Mouse (Mus musculus) lung, adult 2 months (tissue): ENCODE results near the gene Pus7. TPM values are rescaled to one million over a fixed set of nuclear protein-coding genes. Genes with fewer than 3 reads are reported as not detected.

Experiments used
- DNase-seq: peaks from one replicate; pipeline ENCODE4 v3.0.0; 2022
- H3K4me1 ChIP-seq: fragments of 200-500 bp; 2 replicates; pipeline ENCODE4 v1.6.1; 2011; ENCODE audit warnings: low read length; ENCODE audit not compliant: control insufficient read depth, insufficient read depth
- H3K4me3 ChIP-seq: fragments of 200-500 bp; replicated peaks from 2 replicates; pipeline ENCODE3; 2011; ENCODE audit warnings: low read depth, mild to moderate bottlenecking, control low read depth, low read length; ENCODE audit errors: extremely low read depth
- CTCF ChIP-seq: fragments of 200-500 bp; IDR thresholded peaks from 2 replicates; pipeline ENCODE4 v1.5.1; 2011; ENCODE audit warnings: mild to moderate bottlenecking, low read length, control low read depth; ENCODE audit not compliant: insufficient read depth
- POLR2A ChIP-seq: fragments of 200-500 bp; IDR thresholded peaks from 2 replicates; pipeline ENCODE4 v1.6.1; 2011; ENCODE audit warnings: low read depth, mild to moderate bottlenecking, control low read depth, low read length, borderline replicate concordance; ENCODE audit errors: extremely low read depth
- WGBS: fragments of 180-500 bp; shearing (Covaris S2); methylation state at CpG from one replicate; pipeline ENCODE4 v1.1.7; 2018; 5-methylcytosine and 5-hydroxymethylcytosine counted together
- polyA plus RNA-seq: library from polyadenylated mRNA; depleted of rRNA; stranded (reverse); fragments of >200 nt; gene quantifications from 2 replicates; pipeline ENCODE4 v1.2.3, GENCODE M21; 2012; rRNA removed

Gene Pus7
- polyA plus RNA-seq = 2.3 and 3.1 TPM in 2 replicates

GRCm38 (mm10) chr5:23782931-23783877 is at the start of gene Pus7:
Gene Pus7, minus strand, starts transcription at chr5:23783711.
- TF ChIP-seq POLR2A = peak; percentile 27; the same call in 1 of the 2 replicates
- TF ChIP-seq CTCF = no peak
- Histone ChIP-seq H3K4me3 (peak within 1 kb of the TSS; percentile 63), H3K4me1 (no peaks in the 10 kb centered on the region)
- WGBS = under 1% methylated on average over 85 of the region's 86 CpGs
- DNase-seq = peak; percentile 75

- Histone ChIP-seq H3K4me3 (no peak overlapping the region), H3K4me1 (no peaks in the 10 kb centered on the region)
- no peak for DNase-seq
- TF ChIP-seq CTCF (no peak), POLR2A (no peak)
- WGBS = 35% methylated on average over 58 of the region's 58 CpGs
Observed at GRCm38 (mm10) chr5:23830897-23831752, 47.6 kb upstream of the Pus7 start.

DNA sequence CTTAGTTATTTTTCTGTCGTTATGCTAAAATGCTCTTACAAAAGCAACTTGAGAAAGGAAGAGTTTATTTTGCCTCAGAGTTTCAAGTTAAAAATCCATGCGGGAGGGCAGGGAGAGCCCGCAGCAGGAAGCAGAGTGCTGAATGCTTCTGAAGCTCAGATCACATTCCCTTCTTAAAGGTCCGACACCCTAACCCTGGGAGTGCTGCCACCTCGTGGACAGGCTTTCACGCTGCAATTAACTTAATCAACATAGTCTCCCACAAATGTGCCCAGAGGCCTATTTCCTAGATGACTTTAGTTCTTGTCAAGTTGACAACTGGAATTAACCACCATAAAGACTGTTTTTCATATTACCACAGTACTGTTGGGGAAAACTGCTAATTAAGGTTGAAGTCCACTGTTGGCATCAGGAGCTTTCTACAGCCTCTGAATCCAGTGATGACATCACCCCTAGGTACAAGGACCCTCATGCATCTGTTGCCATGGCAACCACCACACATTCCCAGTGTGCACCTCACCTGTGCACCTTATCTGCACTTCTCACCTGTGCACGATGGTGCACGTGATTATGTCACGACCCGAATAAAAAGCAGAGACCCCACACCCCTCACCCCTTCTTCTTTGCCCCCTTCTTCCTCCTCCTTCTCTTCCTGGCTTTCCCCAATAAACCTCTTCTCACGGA is 43.0 kb upstream of the Pus7 start:
- WGBS = 27% methylated on average over 11 of the region's 11 CpGs
- Histone ChIP-seq H3K4me1 (no peaks in the 10 kb centered on the region), H3K4me3 (no peak overlapping the region)
- TF ChIP-seq POLR2A = no peak
- TF ChIP-seq CTCF = peak; percentile 93
- DNase-seq = peak; percentile 72

DNA sequence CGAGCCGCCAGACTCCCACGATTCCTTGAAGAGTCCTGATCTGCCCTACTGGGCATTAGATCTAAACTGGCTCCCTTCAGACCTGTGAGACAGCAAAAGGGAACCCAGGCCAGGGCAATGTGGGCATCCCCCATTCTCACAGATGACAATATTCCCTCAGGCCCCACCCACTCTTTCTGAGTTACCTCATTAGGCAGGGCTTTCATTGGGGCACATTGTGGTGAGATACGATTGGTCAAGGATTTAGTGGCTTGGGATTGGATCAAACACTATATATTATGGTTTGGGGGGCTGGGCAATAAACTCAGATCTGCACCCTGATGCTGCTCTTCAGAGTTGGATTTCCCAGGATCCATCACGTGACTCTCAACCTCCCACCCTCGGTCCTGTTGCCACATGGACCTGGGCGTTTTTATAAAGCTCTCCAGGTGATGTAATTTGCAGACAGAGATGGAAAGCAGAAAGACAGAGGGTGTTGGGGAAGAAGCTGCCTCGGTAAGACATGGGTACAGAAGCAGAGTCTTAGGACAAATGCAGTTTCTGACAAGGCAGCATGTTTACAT is 40.7 kb upstream of the Pus7 start:
- no peak for TF ChIP-seq POLR2A
- no peak for TF ChIP-seq CTCF

GRCm38 (mm10) chr5:23822306-23822705 is 38.8 kb upstream of the Pus7 start:
- 67% methylated on average over 11 of the region's 11 CpGs for WGBS
- no peak for DNase-seq
- TF ChIP-seq CTCF (no peak), POLR2A (no peak)
- no peaks in the 10 kb centered on the region for H3K4me1 ChIP-seq
- no peak overlapping the region for H3K4me3 ChIP-seq

More for the DNA sequence above, 40.7 kb upstream of the Pus7 start:
- Histone ChIP-seq H3K4me3 (no peak overlapping the region), H3K4me1 (no peaks in the 10 kb centered on the region)
- no peak for DNase-seq
- 72% methylated on average over 8 of the region's 8 CpGs for WGBS

DNA sequence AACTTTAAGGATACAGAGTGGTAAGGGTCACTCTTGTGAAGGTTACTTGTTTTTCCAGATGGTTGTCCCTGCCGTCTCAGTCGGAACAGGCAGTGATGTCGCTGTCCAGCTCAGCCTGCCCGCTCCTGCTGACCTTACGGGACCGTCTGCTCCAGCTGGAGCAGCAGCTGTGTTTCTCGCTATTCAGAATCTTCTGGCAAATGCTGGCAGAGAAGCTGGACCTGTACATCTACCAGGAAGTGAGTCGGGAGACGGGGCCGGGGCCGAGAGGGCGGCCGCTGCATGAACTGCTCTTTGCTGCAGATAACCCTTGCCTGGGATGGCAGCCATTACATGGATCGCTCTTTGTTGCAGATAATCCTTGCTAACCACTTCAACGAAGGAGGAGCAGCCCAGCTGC is 33.2 kb upstream of the Pus7 start:
- no peak for DNase-seq
- 89% methylated on average over 15 of the region's 15 CpGs for WGBS
- Histone ChIP-seq H3K4me1 (no peaks in the 10 kb centered on the region), H3K4me3 (no peak overlapping the region)
- TF ChIP-seq CTCF (no peak), POLR2A (no peak)

DNA sequence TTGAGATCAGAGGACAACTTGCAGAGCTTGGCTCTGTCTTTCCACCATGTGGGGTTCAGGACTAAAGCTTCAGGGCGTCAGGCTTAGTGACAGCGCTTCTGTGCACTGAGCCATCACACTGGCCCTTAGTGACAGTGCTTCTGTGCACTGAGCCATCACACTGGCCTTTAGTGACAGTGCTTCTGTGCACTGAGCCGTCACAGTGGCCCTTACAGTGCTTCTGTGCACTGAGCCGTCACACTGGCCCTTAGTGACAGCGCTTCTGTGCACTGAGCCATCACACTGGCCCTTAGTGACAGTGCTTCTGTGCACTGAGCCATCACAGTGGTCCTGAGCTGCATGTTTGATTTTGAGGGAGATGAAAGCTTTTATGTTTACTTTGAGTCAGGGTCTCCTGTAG is 31.3 kb upstream of the Pus7 start:
- no peak for DNase-seq
- Histone ChIP-seq H3K4me1 (no peaks in the 10 kb centered on the region), H3K4me3 (no peak overlapping the region)
- no peak for TF ChIP-seq CTCF
- TF ChIP-seq POLR2A = no peak
- 84% methylated on average over 5 of the region's 5 CpGs for WGBS

GRCm38 (mm10) chr5:23792726-23793125 is 9.2 kb upstream of the Pus7 start:
- no peak for DNase-seq
- no peaks in the 10 kb centered on the region for H3K4me1 ChIP-seq
- no peak overlapping the region for H3K4me3 ChIP-seq
- WGBS = 90% methylated on average over 2 of the region's 2 CpGs
- TF ChIP-seq POLR2A (no peak), CTCF (no peak)
